Mouse (Mus musculus) layer of hippocampus, adult 11-12 months (tissue): ENCODE results near the gene Osbpl11.
A peak's percentile ranks its signal among the peaks of the same experiment; 100 is the strongest.
"Not testable (repeated sequence)": the region's sequence is repeated elsewhere in the genome, so short reads cannot be mapped to it uniquely, and the experiment has no call there.

Experiments used
- DNase-seq: peaks from one replicate; pipeline ENCODE4 v3.0.0; 2022; ENCODE audit warnings: low spot score

Osbpl11 gene

GRCm38 (mm10) chr16:33184901-33185260 lies at the start of gene Osbpl11:
Osbpl11 (plus strand) TSS chr16:33185071.
- DNase-seq: peak; percentile 97

- no peak for DNase-seq
Measured at GRCm38 (mm10) chr16:33135167-33135566, 49.7 kb upstream of the Osbpl11 start.

GRCm38 (mm10) chr16:33139061-33139460 lies 45.8 kb upstream of the Osbpl11 start:
- DNase-seq: not testable (repeated sequence)

- DNase-seq: no peak
Measured at GRCm38 (mm10) chr16:33141758-33142280, 43.1 kb upstream of the Osbpl11 start.

DNA sequence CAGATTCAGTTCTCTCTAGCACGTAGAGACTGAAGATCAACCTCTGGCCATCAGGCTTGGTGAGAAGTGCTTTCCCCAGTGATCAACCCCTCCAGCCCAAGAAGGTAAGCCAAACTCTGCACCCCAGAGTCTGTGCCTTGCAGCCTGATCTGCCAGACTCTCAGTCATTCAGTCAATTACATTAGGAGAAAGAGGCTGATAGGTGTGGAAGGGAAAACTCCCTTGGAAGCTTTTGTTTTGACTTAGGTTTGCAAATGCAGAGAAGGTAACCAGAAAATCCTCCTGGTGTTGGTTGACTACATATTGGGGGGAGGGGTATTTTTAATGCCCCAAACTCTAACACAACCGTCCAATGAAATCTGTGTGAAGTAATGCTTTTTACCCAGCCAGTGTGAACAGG lies 41.4 kb upstream of the Osbpl11 start:
- no peak for DNase-seq

DNA sequence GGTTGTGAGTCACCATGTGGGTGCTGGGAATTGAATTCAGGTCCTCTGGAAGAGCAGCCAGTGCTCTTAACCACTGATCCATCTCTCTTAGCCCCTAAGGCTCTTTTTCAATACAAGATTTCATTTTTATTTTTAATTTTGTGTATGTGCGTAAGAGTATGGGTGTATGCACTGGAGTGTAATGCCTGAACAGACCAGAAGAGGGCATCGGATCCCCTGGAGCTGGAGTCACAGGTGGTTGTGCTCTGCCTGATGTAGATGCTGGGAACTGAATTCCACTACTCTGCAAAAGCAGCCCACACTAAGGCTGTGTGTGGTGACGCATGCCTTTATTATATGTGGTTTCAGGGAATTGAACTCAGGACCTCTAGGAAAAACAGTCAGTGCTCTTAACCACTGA lies 38.7 kb upstream of the Osbpl11 start:
- no peak for DNase-seq

DNA sequence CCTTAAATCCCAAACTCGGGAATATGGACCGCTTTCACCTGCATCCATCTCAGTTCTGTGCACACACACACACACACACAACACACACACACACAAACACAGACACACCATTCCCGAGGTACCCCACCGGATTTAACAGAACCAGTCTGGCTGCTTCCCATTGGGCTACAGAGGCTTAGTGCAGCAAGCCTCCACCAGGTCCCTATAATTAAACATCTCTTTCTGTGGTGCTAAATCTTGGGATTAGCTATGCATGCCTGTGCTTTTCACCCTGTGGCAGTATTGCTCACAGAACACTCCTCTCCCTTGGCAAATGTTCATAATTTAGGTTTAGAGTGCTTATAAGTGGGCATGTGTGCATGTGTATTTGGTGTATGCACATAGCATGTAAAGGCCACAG lies 36.7 kb upstream of the Osbpl11 start:
- no peak for DNase-seq

GRCm38 (mm10) chr16:33150875-33151274 lies 34.0 kb upstream of the Osbpl11 start:
- DNase-seq: not testable (repeated sequence)

DNA sequence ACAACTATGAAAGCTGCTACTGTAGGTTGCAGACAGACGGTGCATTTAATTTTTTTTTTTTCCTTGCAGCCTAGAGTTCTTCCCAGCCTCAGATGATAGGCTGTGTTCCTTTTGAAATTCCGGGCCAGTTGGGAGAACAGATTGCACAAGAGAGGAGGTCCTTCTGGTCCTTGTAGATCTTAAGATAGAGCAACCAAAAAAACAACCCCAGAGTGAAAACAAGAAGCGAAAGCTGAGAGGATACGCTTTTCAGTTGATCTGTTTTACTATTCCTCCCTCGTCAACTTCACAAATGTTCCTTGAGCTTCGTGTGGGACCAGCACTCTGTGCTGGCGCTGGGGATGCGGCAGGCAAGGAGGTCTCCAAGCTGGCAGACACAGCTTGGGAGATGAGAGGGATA lies 33.3 kb upstream of the Osbpl11 start:
- peak; percentile 72 for DNase-seq

GRCm38 (mm10) chr16:33154992-33155391 lies 29.9 kb upstream of the Osbpl11 start:
- peak; percentile 53 for DNase-seq

- no peak for DNase-seq
Measured at GRCm38 (mm10) chr16:33158006-33158405, 26.9 kb upstream of the Osbpl11 start.

DNA sequence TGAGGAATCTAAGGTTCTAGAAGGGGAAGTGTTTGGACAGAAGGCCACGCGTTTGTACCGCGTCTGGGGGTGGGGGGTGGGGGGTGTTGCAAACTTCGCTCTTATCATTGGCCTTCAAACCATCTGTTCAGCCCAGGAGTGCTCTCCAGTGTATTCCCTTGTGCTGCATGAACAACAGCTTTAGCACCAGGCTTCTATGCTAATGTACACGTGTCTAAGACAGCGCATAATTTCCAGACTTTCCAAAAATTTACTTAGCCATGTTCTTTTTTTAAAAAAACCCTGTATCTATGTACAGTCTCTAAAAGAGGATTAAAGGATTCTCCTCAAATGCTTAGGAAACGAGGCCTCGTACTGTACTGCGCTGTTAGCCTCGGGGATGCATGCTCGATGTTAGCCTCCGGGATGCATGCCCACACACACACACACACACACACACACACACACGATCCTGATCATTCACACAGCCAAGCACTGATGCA lies 26.2 kb upstream of the Osbpl11 start:
- DNase-seq: no peak

GRCm38 (mm10) chr16:33159363-33159762 lies 25.5 kb upstream of the Osbpl11 start:
- no peak for DNase-seq

GRCm38 (mm10) chr16:33163330-33164090 lies 21.4 kb upstream of the Osbpl11 start:
- no peak for DNase-seq

DNA sequence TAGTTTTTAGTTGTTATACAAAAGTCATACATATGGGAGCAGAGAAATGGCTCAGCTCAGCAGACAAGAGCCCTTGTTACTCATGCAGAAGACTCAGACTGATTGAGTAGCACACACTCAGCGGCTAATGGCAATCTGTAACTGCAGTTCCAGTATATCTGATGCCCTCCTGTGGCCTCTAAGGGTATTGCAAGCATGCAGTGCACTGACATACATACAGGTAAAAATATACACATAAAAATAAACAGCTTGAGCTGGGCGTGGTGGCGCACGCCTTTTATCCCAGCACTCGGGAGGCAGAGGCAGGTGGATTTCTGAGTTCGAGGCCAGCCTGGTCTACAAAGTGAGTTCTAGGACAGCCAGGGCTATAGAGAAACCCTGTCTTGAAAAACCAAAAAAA lies 18.6 kb upstream of the Osbpl11 start:
- DNase-seq: not testable (repeated sequence)

- DNase-seq: no peak
Measured at GRCm38 (mm10) chr16:33167537-33167936, 17.3 kb upstream of the Osbpl11 start.

GRCm38 (mm10) chr16:33169471-33170034 lies 15.3 kb upstream of the Osbpl11 start:
- DNase-seq: no peak

DNA sequence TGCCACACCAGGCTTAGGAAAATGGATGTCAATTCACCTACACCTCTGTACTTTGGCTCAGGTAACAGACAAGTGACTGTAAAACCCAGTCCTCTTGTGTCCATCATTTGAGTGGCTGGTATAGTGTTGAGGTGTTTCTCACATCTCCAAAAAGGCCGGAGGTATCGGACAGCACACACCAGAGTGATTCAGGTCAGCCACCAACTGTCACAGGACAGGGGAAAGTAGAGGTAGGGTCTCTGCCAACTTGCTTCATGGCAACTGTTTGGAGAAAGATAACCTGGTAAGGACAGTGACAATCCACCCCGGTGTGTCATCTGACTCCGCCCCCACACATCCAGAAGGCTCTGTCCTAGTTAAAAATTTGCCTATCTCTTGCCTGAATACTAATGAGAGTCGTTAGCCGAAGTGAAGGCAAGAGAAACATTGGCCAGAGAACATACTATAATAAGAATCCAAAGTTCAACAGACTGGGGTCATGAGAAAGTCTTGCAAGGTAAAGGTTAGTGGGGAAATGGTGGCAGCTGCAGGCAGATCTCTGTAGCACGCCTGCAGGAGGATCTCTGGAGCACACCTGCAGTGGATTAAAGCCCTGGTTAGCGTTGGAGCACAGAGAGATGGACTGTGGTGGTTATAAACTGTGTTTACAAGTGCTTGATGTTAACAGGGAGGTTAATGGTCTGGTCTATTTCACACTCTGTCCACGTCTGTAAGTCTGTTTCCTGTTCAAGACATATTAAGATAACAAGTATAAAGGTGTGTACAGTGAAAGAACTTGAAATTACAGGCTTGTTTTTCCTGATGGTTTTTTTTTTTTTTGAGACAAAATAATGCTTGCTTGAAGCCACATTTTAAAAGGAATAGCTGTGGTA lies 13.9 kb upstream of the Osbpl11 start:
- DNase-seq: no peak

DNA sequence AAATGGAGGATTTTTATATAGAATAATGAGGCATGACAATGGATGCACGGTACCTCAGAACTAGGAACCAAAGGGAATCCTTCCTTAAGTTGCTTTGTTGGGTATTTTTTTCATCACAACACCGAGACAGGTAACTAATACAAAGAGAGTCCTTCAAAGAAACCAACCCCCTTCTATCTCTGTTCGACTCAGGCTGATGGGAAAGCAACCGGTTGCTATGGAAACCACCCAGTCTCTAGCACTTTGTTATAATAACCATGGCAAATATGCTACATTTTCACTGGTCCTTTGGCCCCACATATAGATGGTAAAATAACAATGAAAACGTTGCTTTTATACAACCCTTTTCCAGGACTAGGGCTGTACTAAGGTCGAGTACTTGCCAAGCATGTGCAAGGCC lies 13.1 kb upstream of the Osbpl11 start:
- no peak for DNase-seq

GRCm38 (mm10) chr16:33173151-33173550 lies 11.7 kb upstream of the Osbpl11 start:
- no peak for DNase-seq

GRCm38 (mm10) chr16:33174695-33175094 lies 10.2 kb upstream of the Osbpl11 start:
- no peak for DNase-seq

GRCm38 (mm10) chr16:33176831-33177230 lies 8.0 kb upstream of the Osbpl11 start:
- not testable (repeated sequence) for DNase-seq
